Mouse (Mus musculus): ENCODE measurements at regions not wholly inside any gene's neighbourhood (a gene's known extent, or its start where the extent isn't known, plus 50 kb on each side); places are given as distances from the start of the nearest gene placed in this dataset.

- TF ChIP-seq CTCF (IDR thresholded peaks at IDR 0.05; ENCODE audit: insufficient read depth, low read length) (no peak), POLR2A (IDR thresholded peaks at IDR 0.05; ENCODE audit: borderline replicate concordance, extremely low read depth, low read depth, low read length) (no peak)
These were observed 195.5 kb upstream of the Afdn start for GRCm38 (mm10) chr17:13564800-13565199.

Data from lung, adult 2 months (tissue).